Mouse (Mus musculus) testis, adult 2 months (tissue): ENCODE measurements around the gene Zdhhc11.
"Not testable (repeated sequence)": the region's sequence is repeated elsewhere in the genome, so short reads cannot be mapped to it uniquely, and the experiment has no call there.

Source experiments
- CTCF ChIP-seq: fragments of 200-500 bp; IDR thresholded peaks from 2 replicates; pipeline ENCODE4 v1.5.1; 2012; ENCODE audit warnings: low read depth, mild to moderate bottlenecking, inconsistent platforms, low read length, moderate library complexity; ENCODE audit not compliant: control insufficient read depth, insufficient read depth, insufficient replicate concordance
- POLR2A ChIP-seq: fragments of 200-500 bp; IDR thresholded peaks from 2 replicates; pipeline ENCODE4 v1.6.1; 2012; ENCODE audit warnings: low read depth, mild to moderate bottlenecking, inconsistent platforms, low read length, moderate library complexity; ENCODE audit not compliant: control insufficient read depth

GRCm38 (mm10) chr13:74019006-74019405 is 55.4 kb downstream of the Zdhhc11 start:
- TF ChIP-seq POLR2A, CTCF: not testable (repeated sequence)
